Comparison of ENCODE assay signal across 10 mouse cellular contexts in genomic region chr4:140285726-140286316, GRCm38 (mm10). TPM values are rescaled to one million over a fixed set of nuclear protein-coding genes. Genes with fewer than 3 reads are reported as not detected.
DNase-seq lines count a peak whose midpoint lies in the region; ATAC-seq and TF ChIP-seq lines count a peak whose summit lies in the region.
"Had no signal": no experiment of that assay in that cellular context is flagged by ENCODE, and none has a peak within 500 bp of the region (broad histone marks: within the 10 kb centered on the region; RNA-seq: fewer than 3 reads in every experiment).

No protein-coding gene starts in this region.

- 37% methylated on average over 5 of the region's 5 CpGs for WGBS in midbrain, embryonic 15.5 days
- 71% methylated on average over 5 of the region's 5 CpGs for WGBS in heart, embryonic 11.5 days (ENCODE audit: insufficient replicate concordance)

- TF ChIP-seq POLR2A in brain, embryonic 14.5 days (IDR thresholded peaks at IDR 0.05; ENCODE audit: borderline replicate concordance, extremely low read depth, insufficient read depth, insufficient read length, poor library complexity, severe bottlenecking): no peak

- H3K36me3 ChIP-seq in midbrain, embryonic 15.5 days (replicated peaks): no peaks in the 10 kb centered on the region
- no peaks in the 10 kb centered on the region for H3K36me3 ChIP-seq in heart, embryonic 11.5 days (ENCODE audit: control insufficient read depth, insufficient read depth, low read length)
- H3K36me3 ChIP-seq: heart, embryonic 10.5 days had no signal

- no peaks in the 10 kb centered on the region for H3K9me3 ChIP-seq in midbrain, embryonic 15.5 days
- H3K9me3 ChIP-seq in heart, embryonic 11.5 days (replicated peaks; ENCODE audit: control insufficient read depth, low read length): no peaks in the 10 kb centered on the region

- TF ChIP-seq CTCF in brain, embryonic 14.5 days (IDR thresholded peaks at IDR 0.05; ENCODE audit: borderline replicate concordance, extremely low read depth, insufficient read depth, insufficient read length): 0 out of 2 replicates have a peak, but pooled peaks have one; percentile 1

- no peak overlapping the region for H3K4me3 ChIP-seq in midbrain, embryonic 15.5 days
- no peak overlapping the region for H3K4me3 ChIP-seq in heart, embryonic 11.5 days (ENCODE audit: low read depth, low read length)
- H3K4me3 ChIP-seq: heart, embryonic 10.5 days had no signal

- H3K27me3 ChIP-seq in midbrain, embryonic 15.5 days (replicated peaks): no peaks in the 10 kb centered on the region
- H3K27me3 ChIP-seq in heart, embryonic 11.5 days (ENCODE audit: control insufficient read depth, insufficient read depth, low read length): no peaks in the 10 kb centered on the region

- peak; percentile 14 for DNase-seq in R1 (ENCODE audit: low read depth, low spot score)
- DNase-seq in brain, embryonic 14.5 days (ENCODE audit: low read depth): peak; percentile 85
- DNase-seq in layer of hippocampus, postnatal 10 days (ENCODE audit: low spot score in 2 of 2): peak; percentile 22 to 45
- DNase-seq in spleen, postnatal 14 days (ENCODE audit: low spot score in 2 of 2): no peak
- no peak for DNase-seq in kidney, postnatal 14 days
- DNase-seq: embryo, embryonic 11 days; liver, postnatal 0 days had no signal

- H3K27ac ChIP-seq in midbrain, embryonic 15.5 days: peak overlapping the region; percentile 82
- no peak overlapping the region for H3K27ac ChIP-seq in heart, embryonic 11.5 days (ENCODE audit: low read depth, low read length)
- H3K27ac ChIP-seq: heart, embryonic 10.5 days had no signal

- peak; percentile 87 for ATAC-seq in midbrain, embryonic 15.5 days (replicated peaks)
- no peak for ATAC-seq in heart, embryonic 11.5 days (replicated peaks; ENCODE audit: insufficient number of reproducible peaks, low FRiP score, low TSS enrichment)
- ATAC-seq: liver, postnatal 0 days had no signal

- H3K4me1 ChIP-seq in midbrain, embryonic 15.5 days: peaks cover 25% of the 10 kb centered on the region
- no peaks in the 10 kb centered on the region for H3K4me1 ChIP-seq in heart, embryonic 11.5 days (ENCODE audit: control insufficient read depth, insufficient read depth, low read length)
- H3K4me1 ChIP-seq: heart, embryonic 10.5 days had no signal

- 0 out of 2 replicates have a peak overlapping the region, but pooled peaks have one; percentile 9 for H3K9ac ChIP-seq in midbrain, embryonic 15.5 days
- H3K9ac ChIP-seq in heart, embryonic 11.5 days (ENCODE audit: low read depth, low read length): no peak overlapping the region
- H3K9ac ChIP-seq: liver, postnatal 0 days had no signal

- H3K4me2 ChIP-seq in midbrain, embryonic 15.5 days: no peak overlapping the region
- no peak overlapping the region for H3K4me2 ChIP-seq in heart, embryonic 11.5 days

RNA-seq across cellular contexts. Expression of gene Igsf21, which starts 39.2 kb away (rescaled TPM):
- 16.1 and 36.1 TPM in 2 replicates for polyA plus RNA-seq in brain, embryonic 14.5 days (2012; rRNA removed)
- 10 to 100 TPM; 96.1 to 97.0 TPM for total RNA-seq in layer of hippocampus, postnatal 10 days (2021)
- polyA plus RNA-seq in midbrain, embryonic 15.5 days (2015; fragmentation: Nextera tagmentation; extraction: Ambion mirVana): 93.1 and 96.3 TPM in 2 replicates
- polyA plus RNA-seq in heart, embryonic 11.5 days (2014; fragmentation: Nextera tagmentation; extraction: Ambion mirVana): 0.11 and 0.39 TPM in 2 replicates
- polyA plus RNA-seq: liver, postnatal 0 days had no signal

Comparison
In these comparisons a context has a peak if more than half of its experiments do, and no peak if none do; other contexts are left out.
1. DNase-seq: peak in R1 (single experiment), brain, embryonic 14.5 days (single experiment) and layer of hippocampus, postnatal 10 days (2 of 2); none in spleen, postnatal 14 days (0 of 2) and kidney, postnatal 14 days (single experiment).
2. RNA of gene Igsf21, which starts 39.2 kb away (polyA plus RNA-seq): 93.1 to 96.3 TPM in midbrain, embryonic 15.5 days and 16.1 to 36.1 TPM in brain, embryonic 14.5 days; 0.11 to 0.39 TPM in heart, embryonic 11.5 days; every median in the first group is over 10 times any median in the second.